Mouse (Mus musculus) MEL (cell line): Measurements from ENCODE around the gene Fam19a1.

Experiments
- CTCF ChIP-seq, 3 experiments: IDR thresholded peaks in 2 of 3; conservative IDR thresholded peaks in 1 of 3; 2 replicates each; pipeline ENCODE4 v1.5.1; 2011 to 2012; ENCODE audit warnings: low read length in 3 of 3, low read depth in 2 of 3, mild to moderate bottlenecking in 2 of 3, improper control_type of control experiment in 1 of 3, inconsistent platforms in 1 of 3, mixed read lengths in 1 of 3, moderate library complexity in 1 of 3; ENCODE audit not compliant: control insufficient read depth in 1 of 3, insufficient read depth in 1 of 3, poor library complexity in 1 of 3, severe bottlenecking in 1 of 3
- EP300 ChIP-seq, 2 experiments: IDR thresholded peaks; 2 replicates each; pipeline ENCODE4 v1.6.1; 2011; ENCODE audit warnings: improper control_type of control experiment in 2 of 2, low read length in 2 of 2, low read depth in 1 of 2, mild to moderate bottlenecking in 1 of 2

DNA sequence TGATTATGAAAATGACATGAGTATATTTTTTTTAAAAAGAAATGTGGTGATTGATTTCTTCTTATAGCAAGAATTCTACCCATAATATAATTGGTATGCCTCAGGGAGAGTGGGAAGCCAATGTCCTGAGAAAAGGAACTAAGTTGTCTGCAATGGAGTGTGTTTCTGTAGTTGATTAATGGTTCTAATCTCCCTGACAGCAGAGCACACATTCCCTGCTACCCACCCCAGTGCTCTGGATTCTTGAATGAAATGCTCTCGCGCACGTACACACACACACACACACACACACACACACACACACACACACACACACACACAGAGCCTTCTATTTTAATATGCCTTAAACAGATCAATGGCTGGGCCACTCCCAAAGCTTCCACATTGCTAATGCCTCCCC, 60.7 kb downstream of the Fam19a1 start:
- TF ChIP-seq CTCF (IDR thresholded peaks at IDR 0.05 in 2 of 3, conservative IDR thresholded peaks at IDR 0.05 in 1 of 3; ENCODE audit: control insufficient read depth in 1 of 3, insufficient read depth in 1 of 3, low read depth in 2 of 3, low read length in 3 of 3, poor library complexity in 1 of 3, severe bottlenecking in 1 of 3) = no peak
- no peak for TF ChIP-seq EP300 (IDR thresholded peaks at IDR 0.05; ENCODE audit: low read depth in 1 of 2, low read length in 2 of 2)
